Mouse (Mus musculus) erythroid progenitor cell, adult 5-6 weeks (primary cell): ENCODE results near the gene Hephl1. TPM values are rescaled to one million over a fixed set of nuclear protein-coding genes. Genes with fewer than 3 reads are reported as not detected.

Experiments used
- ATAC-seq: replicated peaks from 2 replicates; pipeline ENCODE4 v1.8.0; 2016; ENCODE audit warnings: moderate number of reproducible peaks, mild to moderate bottlenecking, moderate TSS enrichment, inconsistent platforms; ENCODE audit not compliant: poor library complexity, low FRiP score, severe bottlenecking
- total RNA-seq, 2 experiments: library from RNA; stranded (forward) in 1 of 2; stranded (reverse) in 1 of 2; fragments of 150-400 nt in 1 of 2; fragments of 186-747, 209-891 nt in 1 of 2; gene quantifications; 2 replicates each; pipeline versions ENCODE4 v1.2.3 to v1.2.4; 2015 to 2017; ENCODE audit warnings: low replicate concordance in 2 of 2

Hephl1 gene
- total RNA-seq, 2 experiments from 2014 or later: not detected

GRCm38 (mm10) chr9:15064176-15064575 lies 47.7 kb downstream of the Hephl1 start:
- no peak for ATAC-seq

GRCm38 (mm10) chr9:15060847-15061246 lies 51.1 kb downstream of the Hephl1 start:
- no peak for ATAC-seq

- no peak for ATAC-seq
Observed at GRCm38 (mm10) chr9:15060026-15060425, 51.9 kb downstream of the Hephl1 start.

GRCm38 (mm10) chr9:15045740-15046139 lies 66.2 kb downstream of the Hephl1 start:
- ATAC-seq: no peak

- ATAC-seq: no peak
Observed at GRCm38 (mm10) chr9:15045084-15045669, 66.7 kb downstream of the Hephl1 start, which contains the start of gene Panx1. Panx1 (minus strand) TSS chr9:15045478.

GRCm38 (mm10) chr9:15044391-15045083 lies 67.4 kb downstream of the Hephl1 start:
- ATAC-seq: no peak

GRCm38 (mm10) chr9:15041556-15041955 lies 70.4 kb downstream of the Hephl1 start:
- ATAC-seq: no peak

- no peak for ATAC-seq
Observed at GRCm38 (mm10) chr9:15039848-15040247, 72.1 kb downstream of the Hephl1 start.

GRCm38 (mm10) chr9:15037704-15038103 lies 74.2 kb downstream of the Hephl1 start:
- no peak for ATAC-seq

- no peak for ATAC-seq
Observed at GRCm38 (mm10) chr9:15037237-15037636, 74.7 kb downstream of the Hephl1 start.

- ATAC-seq: no peak
Observed at GRCm38 (mm10) chr9:15036807-15037206, 75.1 kb downstream of the Hephl1 start.

GRCm38 (mm10) chr9:15036405-15036804 lies 75.5 kb downstream of the Hephl1 start:
- ATAC-seq: no peak

GRCm38 (mm10) chr9:15035979-15036378 lies 75.9 kb downstream of the Hephl1 start:
- ATAC-seq: peak; percentile 52; the same call in 1 of the 2 replicates

- no peak for ATAC-seq
Observed at GRCm38 (mm10) chr9:15034546-15035273, 77.2 kb downstream of the Hephl1 start.

- no peak for ATAC-seq
Observed at GRCm38 (mm10) chr9:15033568-15034160, 78.2 kb downstream of the Hephl1 start.

GRCm38 (mm10) chr9:15032797-15033196 lies 79.1 kb downstream of the Hephl1 start:
- no peak for ATAC-seq

GRCm38 (mm10) chr9:15030771-15031170 lies 81.1 kb downstream of the Hephl1 start:
- no peak for ATAC-seq

GRCm38 (mm10) chr9:15029025-15029727 lies 82.7 kb downstream of the Hephl1 start:
- ATAC-seq: no peak

GRCm38 (mm10) chr9:15027725-15028124 lies 84.2 kb downstream of the Hephl1 start:
- no peak for ATAC-seq

- ATAC-seq: no peak
Observed at GRCm38 (mm10) chr9:15023049-15023448, 88.9 kb downstream of the Hephl1 start.
